Mouse (Mus musculus): ENCODE measurements at regions not wholly inside any gene's neighbourhood (a gene's known extent, or its start where the extent isn't known, plus 50 kb on each side); places are given as distances from the start of the nearest gene placed in this dataset.

- TF ChIP-seq CTCF (IDR thresholded peaks at IDR 0.05; ENCODE audit: control insufficient read depth, insufficient read depth, insufficient read length) (no peak), FOSL1 (IDR thresholded peaks at IDR 0.05; ENCODE audit: insufficient read depth, low read length, poor library complexity, severe bottlenecking) (no peak), CEBPB (IDR thresholded peaks at IDR 0.05; ENCODE audit: low read depth) (no peak), MYOG (IDR thresholded peaks at IDR 0.05; ENCODE audit: control insufficient read depth, extremely low read depth, insufficient read length) (no peak)
Observed at GRCm38 (mm10) chr6:99890805-99891204, 164.6 kb upstream of the Prok2 start.

Data from C2C12 (cell line).